Mouse (Mus musculus): ENCODE results near the gene Mprip. TPM values are rescaled to one million over a fixed set of nuclear protein-coding genes. Genes with fewer than 3 reads are reported as not detected.

The Mprip gene
- polyA plus RNA-seq, 1 experiment from 2014 or later, result 56.2 TPM

- Histone ChIP-seq H3K4me1 (replicated peaks; ENCODE audit: control insufficient read depth, insufficient read depth, low read length) (0 out of 2 replicates have a peak, but pooled peaks cover 3% of the 10 kb centered on the region), H3K4me2 (ENCODE audit: low read length) (no peak overlapping the region), H3K27ac (ENCODE audit: low read depth) (no peak overlapping the region), H3K36me3 (ENCODE audit: control insufficient read depth, insufficient read depth, low read length) (no peaks in the 10 kb centered on the region), H3K9me3 (ENCODE audit: control insufficient read depth, low read length) (no peaks in the 10 kb centered on the region), H3K9ac (ENCODE audit: low read length) (no peak overlapping the region), H3K27me3 (replicated peaks; ENCODE audit: control insufficient read depth, insufficient read depth, low read length) (no peaks in the 10 kb centered on the region), H3K4me3 (ENCODE audit: low read depth, low read length) (no peak overlapping the region)
- 84% methylated on average over 4 of the region's 4 CpGs for WGBS
- ATAC-seq (replicated peaks; ENCODE audit: low FRiP score, low TSS enrichment, low read depth) (no peak), DNase-seq (ENCODE audit: low spot score) (no peak)
Measured at GRCm38 (mm10) chr11:59631980-59632379, 29.1 kb upstream of the Mprip start.

- no peaks in the 10 kb centered on the region for H3K27me3 ChIP-seq (replicated peaks; ENCODE audit: control insufficient read depth, insufficient read depth, low read length)
- no peak overlapping the region for H3K4me2 ChIP-seq (ENCODE audit: low read length)
- no peaks in the 10 kb centered on the region for H3K36me3 ChIP-seq (ENCODE audit: control insufficient read depth, insufficient read depth, low read length)
- no peak overlapping the region for H3K9ac ChIP-seq (ENCODE audit: low read length)
- DNase-seq (ENCODE audit: low spot score) (peak; percentile 72), ATAC-seq (replicated peaks; ENCODE audit: low FRiP score, low TSS enrichment, low read depth) (no peak)
- no peaks in the 10 kb centered on the region for H3K9me3 ChIP-seq (ENCODE audit: control insufficient read depth, low read length)
- H3K4me3 ChIP-seq (ENCODE audit: low read depth, low read length), result no peak overlapping the region
- WGBS, result 26% methylated on average over 5 of the region's 5 CpGs
- 0 out of 2 replicates have a peak, but pooled peaks cover 3% of the 10 kb centered on the region for H3K4me1 ChIP-seq (replicated peaks; ENCODE audit: control insufficient read depth, insufficient read depth, low read length)
- no peak overlapping the region for H3K27ac ChIP-seq (ENCODE audit: low read depth)
Measured at GRCm38 (mm10) chr11:59633037-59633436, 28.1 kb upstream of the Mprip start.

GRCm38 (mm10) chr11:59634001-59634660 is 27.0 kb upstream of the Mprip start:
- 70% methylated on average over 7 of the region's 7 CpGs for WGBS
- no peaks in the 10 kb centered on the region for H3K9me3 ChIP-seq (ENCODE audit: control insufficient read depth, low read length)
- H3K4me3 ChIP-seq (ENCODE audit: low read depth, low read length), result no peak overlapping the region
- 0 out of 2 replicates have a peak, but pooled peaks cover 3% of the 10 kb centered on the region for H3K4me1 ChIP-seq (replicated peaks; ENCODE audit: control insufficient read depth, insufficient read depth, low read length)
- DNase-seq (ENCODE audit: low spot score), result peak; percentile 55
- H3K36me3 ChIP-seq (ENCODE audit: control insufficient read depth, insufficient read depth, low read length), result no peaks in the 10 kb centered on the region
- no peak overlapping the region for H3K27ac ChIP-seq (ENCODE audit: low read depth)
- no peak overlapping the region for H3K4me2 ChIP-seq (ENCODE audit: low read length)
- no peak for ATAC-seq (replicated peaks; ENCODE audit: low FRiP score, low TSS enrichment, low read depth)
- H3K27me3 ChIP-seq (replicated peaks; ENCODE audit: control insufficient read depth, insufficient read depth, low read length), result no peaks in the 10 kb centered on the region
- H3K9ac ChIP-seq (ENCODE audit: low read length), result no peak overlapping the region

GRCm38 (mm10) chr11:59635251-59635795 is 25.8 kb upstream of the Mprip start:
- Histone ChIP-seq H3K4me3 (ENCODE audit: low read depth, low read length) (no peak overlapping the region), H3K4me1 (replicated peaks; ENCODE audit: control insufficient read depth, insufficient read depth, low read length) (0 out of 2 replicates have a peak, but pooled peaks cover 3% of the 10 kb centered on the region), H3K9me3 (ENCODE audit: control insufficient read depth, low read length) (no peaks in the 10 kb centered on the region), H3K27me3 (replicated peaks; ENCODE audit: control insufficient read depth, insufficient read depth, low read length) (no peaks in the 10 kb centered on the region), H3K4me2 (ENCODE audit: low read length) (no peak overlapping the region), H3K9ac (ENCODE audit: low read length) (no peak overlapping the region), H3K27ac (ENCODE audit: low read depth) (no peak overlapping the region), H3K36me3 (ENCODE audit: control insufficient read depth, insufficient read depth, low read length) (no peaks in the 10 kb centered on the region)
- DNase-seq (ENCODE audit: low spot score) (peak; percentile 47), ATAC-seq (replicated peaks; ENCODE audit: low FRiP score, low TSS enrichment, low read depth) (no peak)
- WGBS, result 66% methylated on average over 9 of the region's 9 CpGs

- no peak overlapping the region for H3K9ac ChIP-seq (ENCODE audit: low read length)
- H3K36me3 ChIP-seq (ENCODE audit: control insufficient read depth, insufficient read depth, low read length), result no peaks in the 10 kb centered on the region
- ATAC-seq (replicated peaks; ENCODE audit: low FRiP score, low TSS enrichment, low read depth) (no peak), DNase-seq (ENCODE audit: low spot score) (peak; percentile 10)
- H3K4me1 ChIP-seq (replicated peaks; ENCODE audit: control insufficient read depth, insufficient read depth, low read length), result 0 out of 2 replicates have a peak, but pooled peaks cover 3% of the 10 kb centered on the region
- no peak overlapping the region for H3K4me2 ChIP-seq (ENCODE audit: low read length)
- H3K27me3 ChIP-seq (replicated peaks; ENCODE audit: control insufficient read depth, insufficient read depth, low read length), result no peaks in the 10 kb centered on the region
- WGBS, result 80% methylated on average over 12 of the region's 12 CpGs
- no peak overlapping the region for H3K4me3 ChIP-seq (ENCODE audit: low read depth, low read length)
- H3K27ac ChIP-seq (ENCODE audit: low read depth), result no peak overlapping the region
- H3K9me3 ChIP-seq (ENCODE audit: control insufficient read depth, low read length), result no peaks in the 10 kb centered on the region
Measured at GRCm38 (mm10) chr11:59635821-59636694, 25.0 kb upstream of the Mprip start.

GRCm38 (mm10) chr11:59636695-59637414 is 24.2 kb upstream of the Mprip start:
- Histone ChIP-seq H3K9me3 (ENCODE audit: control insufficient read depth, low read length) (no peaks in the 10 kb centered on the region), H3K36me3 (ENCODE audit: control insufficient read depth, insufficient read depth, low read length) (no peaks in the 10 kb centered on the region), H3K4me2 (ENCODE audit: low read length) (no peak overlapping the region), H3K27me3 (replicated peaks; ENCODE audit: control insufficient read depth, insufficient read depth, low read length) (no peaks in the 10 kb centered on the region), H3K27ac (ENCODE audit: low read depth) (no peak overlapping the region), H3K4me1 (replicated peaks; ENCODE audit: control insufficient read depth, insufficient read depth, low read length) (0 out of 2 replicates have a peak, but pooled peaks cover 3% of the 10 kb centered on the region), H3K9ac (ENCODE audit: low read length) (no peak overlapping the region), H3K4me3 (ENCODE audit: low read depth, low read length) (no peak overlapping the region)
- DNase-seq (ENCODE audit: low spot score), result peak; percentile 38
- ATAC-seq (replicated peaks; ENCODE audit: low FRiP score, low TSS enrichment, low read depth), result no peak
- WGBS, result 71% methylated on average over 7 of the region's 7 CpGs

- Histone ChIP-seq H3K36me3 (ENCODE audit: control insufficient read depth, insufficient read depth, low read length) (no peaks in the 10 kb centered on the region), H3K27me3 (replicated peaks; ENCODE audit: control insufficient read depth, insufficient read depth, low read length) (no peaks in the 10 kb centered on the region), H3K27ac (ENCODE audit: low read depth) (no peak overlapping the region), H3K4me2 (ENCODE audit: low read length) (no peak overlapping the region), H3K9ac (ENCODE audit: low read length) (no peak overlapping the region), H3K4me1 (replicated peaks; ENCODE audit: control insufficient read depth, insufficient read depth, low read length) (0 out of 2 replicates have a peak, but pooled peaks cover 1% of the 10 kb centered on the region), H3K9me3 (ENCODE audit: control insufficient read depth, low read length) (no peaks in the 10 kb centered on the region), H3K4me3 (ENCODE audit: low read depth, low read length) (no peak overlapping the region)
- DNase-seq (ENCODE audit: low spot score), result peak; percentile 47
- WGBS, result 61% methylated on average over 4 of the region's 4 CpGs
- no peak for ATAC-seq (replicated peaks; ENCODE audit: low FRiP score, low TSS enrichment, low read depth)
Measured at GRCm38 (mm10) chr11:59639957-59640643, 21.0 kb upstream of the Mprip start.

GRCm38 (mm10) chr11:59641227-59641626 is 19.9 kb upstream of the Mprip start:
- Histone ChIP-seq H3K9me3 (ENCODE audit: control insufficient read depth, low read length) (no peaks in the 10 kb centered on the region), H3K36me3 (ENCODE audit: control insufficient read depth, insufficient read depth, low read length) (no peaks in the 10 kb centered on the region), H3K4me2 (ENCODE audit: low read length) (no peak overlapping the region), H3K27ac (ENCODE audit: low read depth) (no peak overlapping the region), H3K27me3 (replicated peaks; ENCODE audit: control insufficient read depth, insufficient read depth, low read length) (no peaks in the 10 kb centered on the region), H3K4me1 (replicated peaks; ENCODE audit: control insufficient read depth, insufficient read depth, low read length) (no peaks in the 10 kb centered on the region), H3K4me3 (ENCODE audit: low read depth, low read length) (no peak overlapping the region), H3K9ac (ENCODE audit: low read length) (no peak overlapping the region)
- DNase-seq (ENCODE audit: low spot score), result peak; percentile 48
- WGBS, result 66% methylated on average over 5 of the region's 5 CpGs
- ATAC-seq (replicated peaks; ENCODE audit: low FRiP score, low TSS enrichment, low read depth), result no peak

Measured in intestine, embryonic 14.5 days (tissue).